Mouse (Mus musculus) G1E (cell line): ENCODE measurements around the gene Patj.

Source experiments
- CTCF ChIP-seq: IDR thresholded peaks from 2 replicates; pipeline ENCODE4 v1.5.1; 2012; ENCODE audit warnings: low read depth, low read length, inconsistent platforms, mixed read lengths
- GATA1 ChIP-seq: IDR thresholded peaks from 2 replicates; pipeline ENCODE4 v1.6.1; 2012; ENCODE audit warnings: borderline replicate concordance, low read length, inconsistent platforms, mixed read lengths
- POLR2AphosphoS5 ChIP-seq: IDR thresholded peaks from 2 replicates; pipeline ENCODE4 v1.6.1; 2012; ENCODE audit warnings: low read depth, low read length, inconsistent platforms; ENCODE audit not compliant: insufficient replicate concordance

GRCm38 (mm10) chr4:98403492-98403891 is 7.9 kb downstream of the Patj start:
- TF ChIP-seq CTCF, result no peak
- TF ChIP-seq GATA1, result no peak
- TF ChIP-seq POLR2AphosphoS5, result no peak
